Mouse (Mus musculus) cerebellum, adult 2 months (tissue): ENCODE data around the gene Marc1. TPM values are rescaled to one million over a fixed set of nuclear protein-coding genes. Genes with fewer than 3 reads are reported as not detected.

Experiments
- DNase-seq, 2 experiments: peaks; one replicate each; pipeline ENCODE4 v3.0.0; 2021
- H3K27ac ChIP-seq: fragments of 200-500 bp; 2 replicates; pipeline ENCODE4 v1.5.1; 2012; ENCODE audit warnings: low read length, control low read depth, inconsistent platforms; ENCODE audit not compliant: insufficient read depth
- H3K27me3 ChIP-seq: fragments of 200-500 bp; 2 replicates; pipeline ENCODE4 v1.6.1; 2012; ENCODE audit warnings: inconsistent platforms, mild to moderate bottlenecking, low read length, moderate library complexity; ENCODE audit not compliant: control insufficient read depth, insufficient read depth
- H3K4me1 ChIP-seq: fragments of 200-500 bp; 2 replicates; pipeline ENCODE4 v1.6.1; 2011; ENCODE audit warnings: low read length; ENCODE audit not compliant: control insufficient read depth, insufficient read depth
- H3K4me3 ChIP-seq: fragments of 200-500 bp; replicated peaks from 2 replicates; pipeline ENCODE3; 2011; ENCODE audit warnings: mild to moderate bottlenecking, low read depth, low read length, control low read depth; ENCODE audit not compliant: insufficient read depth
- CTCF ChIP-seq: fragments of 200-500 bp; IDR thresholded peaks from 2 replicates; pipeline ENCODE4 v1.5.1; 2011; ENCODE audit warnings: low read depth, mild to moderate bottlenecking, control low read depth, low read length, moderate library complexity, borderline replicate concordance; ENCODE audit not compliant: insufficient read depth
- POLR2A ChIP-seq: fragments of 200-500 bp; IDR thresholded peaks from 2 replicates; pipeline ENCODE4 v1.6.1; 2011; ENCODE audit warnings: low read length, control low read depth, borderline replicate concordance; ENCODE audit not compliant: insufficient read depth
- WGBS: fragments of 180-500 bp; shearing (Covaris S2); methylation state at CpG from one replicate; pipeline ENCODE4 v1.1.7; 2018; 5-methylcytosine and 5-hydroxymethylcytosine counted together
- polyA plus RNA-seq: library from polyadenylated mRNA; depleted of rRNA; stranded (reverse); fragments of >200 nt; gene quantifications from 2 replicates; pipeline ENCODE4 v1.2.3, GENCODE M21; 2012

Marc1 gene
- polyA plus RNA-seq, 1 experiment: not detected

DNA sequence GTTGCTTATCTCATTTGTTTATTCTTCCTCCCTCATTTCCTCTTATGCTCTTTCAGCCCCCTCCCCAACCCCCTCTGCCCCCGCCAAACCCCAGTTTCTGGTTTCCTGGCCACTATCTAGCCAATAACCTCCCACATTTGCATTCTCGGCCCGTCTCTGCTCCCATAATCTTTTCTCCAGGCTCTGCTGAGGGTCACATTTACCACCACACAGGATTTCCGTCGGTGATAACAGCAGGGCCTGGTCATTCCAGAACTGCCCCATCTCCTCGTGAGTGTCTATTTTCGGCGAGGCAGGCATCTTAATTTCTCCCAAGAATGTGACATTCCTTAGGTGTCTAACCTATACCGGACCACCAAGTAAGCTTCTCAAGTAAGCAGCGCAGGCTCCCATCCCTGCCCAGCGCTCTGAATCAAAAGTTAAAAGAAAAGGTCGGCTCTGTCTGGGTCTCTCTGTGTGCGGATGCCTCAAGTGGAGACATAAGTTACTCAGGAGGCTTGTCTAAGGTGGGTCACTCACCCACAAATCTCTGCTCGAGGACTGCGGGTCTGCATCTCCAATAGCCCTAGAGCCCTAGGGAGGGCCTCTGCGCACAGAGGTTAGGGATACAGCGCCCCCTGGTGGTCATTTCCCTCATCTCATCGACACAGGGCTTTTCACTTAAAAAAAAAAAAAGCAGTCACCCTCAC lies 39.8 kb downstream of the Marc1 start:
- DNase-seq: peak; percentile 29 to 58
- 36% methylated on average over 18 of the region's 18 CpGs for WGBS
- H3K27me3 ChIP-seq: no peaks in the 10 kb centered on the region
- H3K4me3 ChIP-seq: no peak overlapping the region
- TF ChIP-seq POLR2A (no peak), CTCF (peak; percentile 58; the same call in 1 of the 2 replicates)
- no peak overlapping the region for H3K27ac ChIP-seq
- no peaks in the 10 kb centered on the region for H3K4me1 ChIP-seq

DNA sequence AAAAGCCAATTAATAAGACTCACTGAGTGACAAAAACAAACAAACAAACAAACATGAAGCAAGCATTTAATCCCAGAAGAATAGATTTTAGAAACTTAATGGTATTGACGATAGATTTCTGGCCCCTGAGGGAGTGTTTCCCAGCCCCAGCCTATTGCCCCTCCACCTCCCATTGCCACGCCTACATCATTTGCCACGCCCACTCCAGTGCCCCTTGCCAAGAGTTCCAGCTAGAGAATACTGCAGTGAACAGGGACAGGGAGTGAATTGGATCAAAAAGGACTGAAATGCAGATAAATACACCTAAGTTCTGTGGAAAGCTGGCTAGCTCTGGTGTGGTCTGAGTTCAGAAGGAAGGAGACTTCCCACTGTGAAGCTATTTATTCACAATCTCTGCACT lies 47.2 kb downstream of the Marc1 start:
- Histone ChIP-seq H3K27me3 (no peaks in the 10 kb centered on the region), H3K4me1 (no peaks in the 10 kb centered on the region), H3K4me3 (no peak overlapping the region), H3K27ac (no peak overlapping the region)
- DNase-seq: no peak
- TF ChIP-seq CTCF (no peak), POLR2A (no peak)
- WGBS: 35% methylated on average over 3 of the region's 3 CpGs

DNA sequence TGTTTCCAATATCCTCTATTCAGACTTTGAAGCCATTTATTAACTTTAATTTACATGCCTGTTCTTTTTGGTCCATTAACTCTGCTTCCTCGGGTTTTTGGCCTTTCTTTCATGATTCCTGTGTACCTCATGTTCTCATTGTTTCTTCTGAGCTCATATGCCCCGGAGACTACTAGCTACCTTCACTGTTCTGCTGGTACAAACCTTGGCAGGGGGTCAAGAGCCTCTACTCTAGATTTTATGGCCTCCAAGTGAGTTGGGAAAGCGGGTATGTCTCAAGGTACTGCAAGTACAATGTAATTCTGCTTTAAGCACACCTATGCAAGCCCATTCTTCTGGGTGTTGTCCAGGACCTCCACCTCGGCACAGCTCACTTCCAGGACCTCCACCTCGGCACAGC lies 48.2 kb downstream of the Marc1 start:
- Histone ChIP-seq H3K4me3 (no peak overlapping the region), H3K4me1 (no peaks in the 10 kb centered on the region), H3K27me3 (no peaks in the 10 kb centered on the region), H3K27ac (no peak overlapping the region)
- 61% methylated on average over 5 of the region's 5 CpGs for WGBS
- no peak for DNase-seq
- TF ChIP-seq POLR2A (no peak), CTCF (no peak)

DNA sequence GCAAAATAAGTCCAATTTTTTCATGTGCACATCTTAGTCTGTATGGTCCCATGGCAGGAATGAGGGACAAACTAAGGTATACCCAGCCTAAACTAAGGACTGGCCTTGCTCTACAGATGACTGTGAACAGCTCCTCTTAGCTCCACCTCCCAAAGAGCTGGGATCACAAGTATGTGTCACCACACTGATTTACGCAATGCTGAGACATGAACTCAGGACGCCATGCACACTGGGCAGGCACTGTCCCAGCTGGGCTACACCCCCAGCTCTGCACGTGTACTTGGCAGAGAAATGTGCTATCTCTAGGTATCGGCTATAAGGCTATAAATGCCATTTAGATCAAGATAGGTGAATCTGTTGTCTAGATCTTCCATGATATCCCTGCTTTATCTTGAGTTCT lies 49.1 kb downstream of the Marc1 start:
- WGBS: 72% methylated on average over 4 of the region's 4 CpGs
- DNase-seq: no peak
- H3K4me3 ChIP-seq: no peak overlapping the region
- no peaks in the 10 kb centered on the region; the same call in 1 of the 2 replicates for H3K27me3 ChIP-seq
- TF ChIP-seq POLR2A (no peak), CTCF (no peak)
- H3K4me1 ChIP-seq: no peaks in the 10 kb centered on the region
- H3K27ac ChIP-seq: no peak overlapping the region

DNA sequence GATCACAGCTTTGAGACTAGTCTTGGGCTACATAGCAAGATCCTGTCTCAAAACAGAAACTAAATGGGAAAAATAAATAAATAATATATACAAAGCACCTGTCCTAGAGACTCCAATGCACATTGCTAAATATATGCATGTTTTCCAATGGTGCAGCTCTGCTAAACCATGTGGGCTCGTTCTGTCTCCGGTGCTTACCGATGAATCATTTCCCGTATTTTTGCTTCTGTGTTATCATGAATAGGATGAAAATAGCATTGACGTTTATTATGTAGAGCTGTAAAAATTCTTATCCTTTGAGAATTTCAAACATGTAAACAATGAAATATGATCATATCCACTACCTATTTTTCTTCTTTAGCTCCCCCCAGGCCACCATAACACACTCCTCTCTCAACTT lies 58.4 kb downstream of the Marc1 start:
- peaks cover 3% of the 10 kb centered on the region for H3K4me1 ChIP-seq
- no peak for DNase-seq
- no peak overlapping the region for H3K4me3 ChIP-seq
- WGBS: 92% methylated on average over 5 of the region's 5 CpGs
- H3K27ac ChIP-seq: no peak overlapping the region
- TF ChIP-seq CTCF (no peak), POLR2A (no peak)
- no peaks in the 10 kb centered on the region; the same call in 1 of the 2 replicates for H3K27me3 ChIP-seq

DNA sequence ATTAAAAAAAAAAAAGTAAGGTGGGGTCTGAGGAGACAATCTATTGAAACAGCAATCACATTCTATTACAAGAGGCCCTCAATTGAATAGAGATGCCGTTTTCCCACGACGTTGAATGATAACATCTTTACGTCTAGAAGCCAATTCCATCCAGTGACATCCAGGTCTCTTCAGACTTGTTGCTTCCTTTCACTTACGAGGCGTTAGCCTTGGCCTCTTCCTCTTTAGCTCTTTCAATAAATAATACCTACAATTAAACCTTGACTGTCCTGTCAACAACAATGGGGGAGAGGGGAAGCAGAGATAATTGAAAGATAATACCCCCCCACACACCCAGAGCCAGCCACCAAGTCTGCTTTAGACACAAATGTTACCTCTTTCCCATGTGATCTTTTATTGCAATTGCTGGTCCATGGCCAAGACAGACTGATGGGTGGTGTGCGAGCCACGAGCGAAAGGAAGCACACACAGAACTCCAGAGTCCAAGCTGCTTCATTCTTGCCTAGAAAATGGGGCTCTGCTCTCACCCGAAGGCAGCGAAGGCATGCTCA lies 60.9 kb downstream of the Marc1 start:
- no peak for DNase-seq
- H3K27ac ChIP-seq: no peak overlapping the region
- no peaks in the 10 kb centered on the region for H3K27me3 ChIP-seq
- WGBS: 79% methylated on average over 11 of the region's 11 CpGs
- peaks cover 3% of the 10 kb centered on the region for H3K4me1 ChIP-seq
- TF ChIP-seq POLR2A: no peak
- no peak for TF ChIP-seq CTCF
- no peak overlapping the region for H3K4me3 ChIP-seq

DNA sequence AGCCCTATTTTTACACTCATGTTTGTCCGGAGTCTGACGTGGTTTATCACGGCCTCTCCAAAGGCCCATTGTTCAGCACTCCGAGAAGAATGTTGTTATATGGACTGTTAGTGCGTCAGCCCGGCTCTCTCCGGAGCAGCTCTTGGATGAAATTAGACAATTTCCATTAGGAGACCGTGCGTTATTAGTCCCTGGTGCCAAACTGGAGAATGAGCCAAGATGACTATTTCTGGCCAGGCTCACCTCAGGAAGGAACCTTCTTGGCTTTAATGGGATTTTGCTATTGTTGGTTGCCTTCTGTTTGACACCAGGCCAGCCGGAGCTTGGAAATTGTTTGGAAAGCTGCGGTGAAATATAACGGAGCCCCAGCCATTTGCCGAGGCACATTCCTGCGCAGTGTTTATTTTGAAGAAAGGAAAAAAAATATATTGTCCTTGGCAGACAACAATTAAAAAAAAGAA lies 62.4 kb downstream of the Marc1 start:
- Histone ChIP-seq H3K4me3 (no peak overlapping the region), H3K27me3 (no peaks in the 10 kb centered on the region), H3K4me1 (peaks cover 3% of the 10 kb centered on the region), H3K27ac (no peak overlapping the region)
- WGBS: 4% methylated on average over 14 of the region's 14 CpGs
- TF ChIP-seq CTCF (no peak), POLR2A (no peak)
- peak; percentile 57 to 78 for DNase-seq
